Mouse (Mus musculus): Measurements from ENCODE around the gene Nob1. TPM values are rescaled to one million over a fixed set of nuclear protein-coding genes. Genes with fewer than 3 reads are reported as not detected.

Nob1 gene
- 60.5 TPM for polyA plus RNA-seq (2017; shearing (Covaris generic))

GRCm38 (mm10) chr8:107424597-107425229 lies at the start of gene Nob1:
TSS of gene Nob1 (minus strand) at chr8:107425051.

GRCm38 (mm10) chr8:107435962-107436831 lies 11.3 kb upstream of the Nob1 start, which contains the start of gene Wwp2:
TSS of gene Wwp2 (plus strand) at chr8:107436365.

GRCm38 (mm10) chr8:107403038-107403781 lies 21.6 kb downstream of the Nob1 start, which contains the start of gene Nqo1:
TSS of gene Nqo1 (minus strand) at chr8:107403206.

Other genes with a start within 250 kb of the Nob1 start
- gene Nfat5, start 131.6 kb downstream of the Nob1 start, polyA plus RNA-seq (2017; shearing (Covaris generic)), result 18.6 TPM
- gene Nqo1, start 21.8 kb downstream of the Nob1 start, polyA plus RNA-seq (2017; shearing (Covaris generic)), result 0.24 TPM
- 82.2 TPM for gene Wwp2, start 11.3 kb upstream of the Nob1 start, polyA plus RNA-seq (2017; shearing (Covaris generic))
- 83.4 TPM for gene Psmd7, start 163.4 kb upstream of the Nob1 start, polyA plus RNA-seq (2017; shearing (Covaris generic))

Measured in effector memory CD4-positive, alpha-beta T cell, adult 7 months (primary cell).